Mouse (Mus musculus) left cerebral cortex, adult 9 months (tissue): Measurements from ENCODE around the gene Iqcf4.
"Not testable (repeated sequence)": the region's sequence is repeated elsewhere in the genome, so short reads cannot be mapped to it uniquely, and the experiment has no call there.

Experiments used
- DNase-seq, 2 experiments: peaks; one replicate each; pipeline ENCODE4 v3.0.0; 2022; ENCODE audit warnings: low spot score in 2 of 2

The Iqcf4 gene

GRCm38 (mm10) chr9:106570896-106571295 is at the start of gene Iqcf4:
Gene Iqcf4, minus strand, starts transcription at chr9:106570996.
- no peak for DNase-seq

- DNase-seq: no peak
Observed at GRCm38 (mm10) chr9:106617496-106617895, 46.7 kb upstream of the Iqcf4 start.

- no peak for DNase-seq
Observed at GRCm38 (mm10) chr9:106616306-106616705, 45.5 kb upstream of the Iqcf4 start.

- DNase-seq: no peak
Observed at GRCm38 (mm10) chr9:106614616-106615015, 43.8 kb upstream of the Iqcf4 start.

GRCm38 (mm10) chr9:106613951-106614350 is 43.2 kb upstream of the Iqcf4 start:
- no peak for DNase-seq

- no peak for DNase-seq
Observed at GRCm38 (mm10) chr9:106610727-106611126, 39.9 kb upstream of the Iqcf4 start.

- DNase-seq: peak in 1 of 2 experiments; percentile 58
Observed at GRCm38 (mm10) chr9:106600546-106600945, 29.8 kb upstream of the Iqcf4 start.

GRCm38 (mm10) chr9:106598466-106598865 is 27.7 kb upstream of the Iqcf4 start:
- DNase-seq: no peak

GRCm38 (mm10) chr9:106595836-106596235 is 25.0 kb upstream of the Iqcf4 start:
- peak in 1 of 2 experiments; percentile 52 for DNase-seq

GRCm38 (mm10) chr9:106595402-106595801 is 24.6 kb upstream of the Iqcf4 start:
- not testable (repeated sequence) for DNase-seq

- no peak for DNase-seq
Observed at GRCm38 (mm10) chr9:106592158-106592557, 21.4 kb upstream of the Iqcf4 start.

GRCm38 (mm10) chr9:106582552-106582951 is 11.8 kb upstream of the Iqcf4 start:
- no peak for DNase-seq

GRCm38 (mm10) chr9:106580016-106580415 is 9.2 kb upstream of the Iqcf4 start:
- DNase-seq: peak in 1 of 2 experiments; percentile 33

- no peak for DNase-seq
Observed at GRCm38 (mm10) chr9:106576112-106576511, 5.3 kb upstream of the Iqcf4 start.

- no peak for DNase-seq
Observed at GRCm38 (mm10) chr9:106573366-106573765, 2.6 kb upstream of the Iqcf4 start.

- no peak for DNase-seq
Observed at GRCm38 (mm10) chr9:106572186-106572585, 1.4 kb upstream of the Iqcf4 start.

- DNase-seq: no peak
Observed at GRCm38 (mm10) chr9:106566437-106566836, 4.4 kb downstream of the Iqcf4 start.

- no peak for DNase-seq
Observed at GRCm38 (mm10) chr9:106564025-106564424, 6.8 kb downstream of the Iqcf4 start.

GRCm38 (mm10) chr9:106562291-106562690 is 8.5 kb downstream of the Iqcf4 start:
- DNase-seq: no peak

GRCm38 (mm10) chr9:106561531-106561930 is 9.3 kb downstream of the Iqcf4 start, which contains the start of gene Iqcf3:
Gene Iqcf3, minus strand, starts transcription at chr9:106561631.
- DNase-seq: no peak

- DNase-seq: peak in 1 of 2 experiments; percentile 56
Observed at GRCm38 (mm10) chr9:106534975-106535374, 35.8 kb downstream of the Iqcf4 start.

GRCm38 (mm10) chr9:106534296-106534695 is 36.5 kb downstream of the Iqcf4 start:
- no peak for DNase-seq

GRCm38 (mm10) chr9:106531833-106532232 is 39.0 kb downstream of the Iqcf4 start:
- DNase-seq: peak in 1 of 2 experiments; percentile 27

GRCm38 (mm10) chr9:106519909-106520308 is 50.9 kb downstream of the Iqcf4 start:
- no peak for DNase-seq
